Mouse (Mus musculus) urinary bladder, postnatal 10 days (tissue): ENCODE data around the gene Glipr2.
A peak's percentile ranks its signal among the peaks of the same experiment; 100 is the strongest.

Source experiments
- DNase-seq: peaks from one replicate; pipeline ENCODE4 v3.0.0; 2022; ENCODE audit warnings: low spot score

Glipr2 gene

GRCm38 (mm10) chr4:43957292-43957845, at the start of gene Glipr2:
Gene Glipr2 (plus strand): TSS chr4:43957401.
- peak; percentile 47 for DNase-seq

DNA sequence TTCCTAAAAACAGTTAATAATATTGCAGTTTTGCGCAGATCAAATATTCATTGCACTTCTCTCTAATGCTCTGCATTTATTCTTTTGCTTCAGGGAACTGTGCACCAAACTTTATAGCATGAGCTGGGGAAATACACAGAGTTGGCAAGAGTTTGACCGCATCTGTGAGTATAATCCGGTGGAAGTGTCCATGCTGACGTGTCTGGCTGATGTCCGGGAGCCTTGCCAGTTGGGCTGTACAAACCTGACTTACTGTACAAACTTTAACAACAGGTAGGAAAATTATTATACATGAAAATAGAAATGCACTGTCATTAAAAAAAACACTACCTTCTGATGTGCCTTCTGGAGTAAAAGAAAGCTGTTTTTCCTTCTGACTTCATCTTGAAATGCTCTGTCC, 39.0 kb upstream of the Glipr2 start:
- no peak for DNase-seq

DNA sequence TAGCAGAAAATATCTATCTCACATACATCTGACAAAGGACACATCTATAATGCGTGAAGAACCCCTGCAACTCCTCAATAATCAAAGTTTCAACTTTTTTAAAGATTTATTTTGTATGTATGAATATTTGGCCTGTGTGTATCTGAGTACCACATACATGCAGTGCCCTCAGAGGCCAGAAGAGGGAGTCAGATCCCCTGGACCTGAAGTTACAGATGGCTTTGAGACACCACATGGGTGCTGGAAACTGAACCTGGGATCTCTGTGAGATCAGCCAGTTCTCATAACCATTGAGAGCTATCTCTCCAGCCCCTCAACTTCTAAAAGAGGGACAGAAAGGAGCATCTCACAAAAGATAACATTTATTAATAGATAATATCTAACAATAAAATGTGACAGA, 36.6 kb upstream of the Glipr2 start:
- no peak for DNase-seq

DNA sequence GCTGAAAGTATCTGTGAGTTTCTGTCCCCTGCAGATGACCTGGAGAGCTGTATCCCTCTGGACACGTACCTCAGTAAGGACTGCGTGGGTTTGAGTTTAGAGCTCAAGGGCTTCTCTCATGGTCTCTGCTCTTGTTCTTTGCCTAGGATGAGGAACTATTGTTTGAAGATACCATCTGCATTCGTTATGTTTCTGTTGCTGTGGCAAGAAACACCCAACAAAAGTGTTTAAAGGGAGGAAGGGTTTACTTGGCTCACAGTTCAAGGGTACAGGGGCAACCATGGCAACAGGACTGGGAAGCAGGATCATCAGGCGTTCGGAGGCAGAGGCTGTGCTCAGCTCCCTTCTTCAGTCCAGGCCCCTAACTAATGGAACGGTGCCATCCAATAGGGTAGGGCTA, 32.1 kb upstream of the Glipr2 start:
- DNase-seq = no peak

DNA sequence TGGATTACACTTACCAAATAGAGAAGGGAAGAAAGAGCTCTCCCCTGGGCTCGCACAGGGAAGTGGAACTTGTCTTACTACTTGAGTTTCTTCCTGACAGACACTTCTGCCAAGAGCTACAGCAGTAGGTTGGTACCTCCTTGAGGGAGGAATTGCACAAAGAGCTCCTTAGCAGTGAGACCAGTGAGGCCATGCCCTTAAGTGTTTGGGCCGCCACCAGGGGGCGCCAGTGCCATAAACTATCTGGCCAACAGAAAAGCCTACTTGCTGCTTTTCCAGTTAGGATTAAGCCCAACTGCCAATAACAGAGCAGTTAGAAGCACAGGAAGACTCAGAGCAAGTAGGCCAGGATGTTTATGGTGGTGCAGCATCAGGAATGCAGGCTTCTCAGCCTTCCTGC, 31.4 kb upstream of the Glipr2 start:
- peak; percentile 58 for DNase-seq

DNA sequence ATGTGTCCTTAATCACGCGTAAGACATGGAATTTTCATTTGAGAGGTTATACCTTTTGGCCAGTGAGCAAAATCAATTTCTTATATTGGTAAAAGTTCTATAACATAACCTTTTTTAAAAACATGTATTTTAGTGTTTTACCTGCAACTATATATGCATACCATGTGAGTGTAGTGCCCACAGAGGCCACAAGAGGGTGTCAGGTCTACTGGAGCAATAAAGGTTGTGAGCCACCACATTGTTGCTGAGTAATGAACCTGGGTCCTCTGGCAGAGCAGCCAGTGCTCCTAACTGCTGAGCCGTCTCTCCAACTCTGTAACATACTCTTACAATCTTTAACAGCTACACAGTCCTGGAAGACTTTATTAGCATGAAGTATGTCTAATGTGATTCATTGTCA, 29.4 kb upstream of the Glipr2 start:
- DNase-seq = no peak

DNA sequence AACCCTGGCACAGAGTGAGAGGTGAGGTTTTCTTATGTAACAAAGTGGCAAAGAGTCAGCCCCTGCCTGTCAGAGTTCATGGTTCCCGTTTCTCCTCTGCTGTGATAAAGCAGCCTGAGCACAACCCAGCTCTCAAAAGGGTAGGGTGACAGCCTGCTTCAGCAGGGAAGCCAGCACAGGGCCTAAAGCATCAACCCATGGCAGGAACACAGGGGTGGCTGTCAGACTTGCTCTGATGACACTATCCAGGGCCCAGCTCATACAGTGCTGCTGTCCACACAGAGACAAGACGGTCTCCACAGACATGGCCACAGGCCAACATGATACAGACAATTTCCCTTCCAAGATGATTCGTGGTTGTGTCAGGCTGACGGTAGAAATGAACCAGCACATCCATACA, 25.3 kb upstream of the Glipr2 start:
- no peak for DNase-seq

- DNase-seq = no peak
Measured at GRCm38 (mm10) chr4:43936186-43936585, 21.0 kb upstream of the Glipr2 start.

DNA sequence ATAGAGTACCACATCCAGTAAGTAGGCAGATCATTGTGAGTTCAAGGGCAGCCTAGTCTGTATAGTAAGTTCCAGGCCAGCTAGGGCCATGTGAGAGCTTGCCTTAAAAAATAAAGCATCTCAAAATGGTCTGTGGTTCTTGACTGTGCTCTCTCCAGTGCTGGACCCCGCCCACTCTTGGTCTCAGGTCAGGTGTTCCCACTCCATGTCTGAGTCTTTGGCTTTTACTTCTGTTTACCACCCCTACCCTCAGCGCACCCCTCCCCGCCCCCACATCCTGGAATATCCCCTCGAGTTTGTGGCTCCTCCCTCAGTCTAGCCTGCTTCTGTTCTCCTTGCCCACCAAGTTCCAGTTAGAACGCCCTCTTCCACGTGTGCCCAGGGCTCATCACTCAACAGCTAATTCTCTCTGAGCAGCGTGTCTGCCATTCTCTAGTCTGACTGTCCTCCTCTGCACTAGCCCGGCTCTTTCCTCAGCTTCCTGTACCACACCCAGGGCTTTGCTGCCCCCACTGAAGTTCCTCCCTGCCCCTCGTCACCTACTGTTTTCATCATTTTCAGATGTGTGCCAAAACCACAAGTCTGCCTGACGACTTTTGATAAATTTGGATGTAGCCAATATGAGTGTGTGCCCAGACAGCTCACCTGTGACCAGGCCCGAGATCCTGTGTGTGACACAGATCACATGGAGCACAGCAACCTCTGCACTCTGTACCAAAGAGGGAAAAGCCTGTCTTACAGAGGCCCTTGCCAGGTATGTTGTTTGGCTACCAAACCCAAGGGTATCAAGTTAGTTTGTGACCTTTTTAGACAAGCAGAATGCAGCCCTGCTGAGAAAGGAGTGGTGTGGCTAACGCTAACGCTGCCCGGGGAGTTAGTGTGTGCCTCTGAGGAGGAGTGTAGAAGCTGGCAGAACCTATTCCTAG, 20.2 kb upstream of the Glipr2 start:
- no peak for DNase-seq

- no peak for DNase-seq
Measured at GRCm38 (mm10) chr4:43941315-43941714, 15.9 kb upstream of the Glipr2 start.

DNA sequence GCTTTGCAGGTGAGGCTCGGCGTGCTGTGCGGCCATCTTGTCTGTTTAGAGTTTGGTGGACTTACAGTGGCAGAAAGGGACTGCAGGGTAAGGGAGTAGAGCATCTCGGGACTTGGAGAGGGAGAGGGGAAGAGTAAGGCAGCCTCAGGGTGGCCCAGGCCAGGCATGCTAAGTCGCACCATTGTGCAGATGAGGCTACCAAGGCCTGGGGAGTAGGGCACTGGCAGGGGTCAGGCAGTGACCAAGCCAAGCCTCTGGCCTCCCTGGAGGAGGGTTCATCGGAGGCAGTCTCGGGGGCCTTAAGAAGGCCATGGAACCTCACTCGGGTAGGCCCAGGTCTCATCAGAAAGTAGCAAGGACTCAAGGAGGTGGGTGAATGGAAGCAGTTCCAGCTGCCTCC, 14.8 kb upstream of the Glipr2 start:
- DNase-seq = no peak

DNA sequence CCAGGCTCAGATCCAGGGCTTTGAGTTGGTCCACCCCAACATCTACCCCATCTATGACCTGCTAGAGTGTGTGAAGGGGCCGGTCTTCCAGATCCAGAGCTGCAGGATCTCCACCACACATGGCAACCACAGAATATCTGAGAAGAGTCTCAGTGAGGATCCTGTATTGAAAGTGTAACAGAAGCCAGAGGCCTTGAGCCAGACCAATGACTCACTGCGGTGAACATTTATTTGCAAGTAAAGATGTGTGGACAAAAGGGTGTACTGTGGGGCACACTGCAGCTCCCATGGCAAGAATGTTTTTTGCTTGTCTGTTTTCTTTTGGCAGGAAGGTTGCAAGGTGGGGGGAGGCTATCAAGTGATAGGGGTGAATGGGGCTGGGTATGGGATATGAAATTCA, 9.6 kb upstream of the Glipr2 start:
- DNase-seq = no peak

DNA sequence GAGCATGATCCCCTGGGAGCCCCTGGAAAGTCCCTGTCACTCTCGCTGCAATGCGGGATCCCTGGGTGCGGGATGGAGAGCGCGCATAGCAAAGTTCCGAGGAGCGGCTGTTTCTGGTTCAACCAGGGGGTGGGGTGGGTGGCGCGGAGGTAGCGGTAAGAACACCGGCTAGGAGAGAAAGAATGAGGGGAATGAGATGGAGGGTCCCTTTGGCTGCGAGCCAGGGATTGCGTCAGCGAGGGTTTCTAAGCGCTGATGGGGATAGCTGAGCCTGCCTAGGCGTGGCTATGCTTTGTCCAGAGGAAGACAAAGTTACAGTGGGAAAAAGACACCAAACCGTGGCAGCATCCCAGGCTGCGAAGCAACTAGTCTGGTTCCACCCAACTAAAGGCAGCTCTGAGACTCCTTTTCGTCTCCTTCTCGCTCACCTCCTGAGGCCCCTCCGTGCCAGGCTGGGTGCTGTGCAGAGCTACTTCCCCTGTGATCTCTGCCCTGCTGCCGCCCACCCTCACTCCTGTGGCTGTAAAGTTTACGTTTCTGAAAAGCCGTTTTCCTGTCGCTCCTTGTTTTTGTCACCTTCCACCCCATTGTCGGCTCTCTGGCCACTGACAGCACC, 753 bp downstream of the Glipr2 start:
- DNase-seq = no peak

DNA sequence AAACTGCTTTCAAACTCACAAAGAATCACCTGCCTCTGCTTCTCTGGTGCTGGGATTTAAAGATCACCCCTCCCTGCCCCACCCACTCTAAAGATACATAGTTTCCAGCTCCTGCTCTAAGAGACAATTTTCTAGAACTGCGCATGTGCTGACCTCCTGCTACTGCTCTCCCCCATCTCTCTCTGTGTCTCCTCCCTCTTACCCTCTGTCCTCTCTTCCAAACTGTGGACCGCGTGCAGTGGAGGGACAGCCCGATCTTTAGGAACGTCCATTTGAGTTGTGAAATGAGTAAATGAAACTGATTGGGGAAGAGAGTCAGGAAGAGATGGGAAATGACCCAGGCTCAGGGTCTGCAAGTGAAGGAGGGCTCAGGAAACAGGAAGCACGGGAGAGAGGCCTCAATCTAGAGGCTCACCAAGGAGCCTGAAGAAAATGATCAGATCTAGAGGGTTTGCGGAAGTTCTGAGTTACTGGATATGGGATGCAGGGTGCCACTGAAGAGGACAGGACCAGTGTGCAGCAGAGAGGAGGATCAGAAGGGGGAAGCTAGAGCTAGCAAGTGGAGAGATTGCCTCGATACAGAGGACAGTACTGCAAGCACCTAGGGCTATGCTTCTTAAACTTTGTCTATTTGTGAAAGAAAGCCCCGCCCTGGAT, 2.5 kb downstream of the Glipr2 start:
- DNase-seq = no peak

- no peak for DNase-seq
Measured at GRCm38 (mm10) chr4:43960207-43960606, 3.0 kb downstream of the Glipr2 start.

DNA sequence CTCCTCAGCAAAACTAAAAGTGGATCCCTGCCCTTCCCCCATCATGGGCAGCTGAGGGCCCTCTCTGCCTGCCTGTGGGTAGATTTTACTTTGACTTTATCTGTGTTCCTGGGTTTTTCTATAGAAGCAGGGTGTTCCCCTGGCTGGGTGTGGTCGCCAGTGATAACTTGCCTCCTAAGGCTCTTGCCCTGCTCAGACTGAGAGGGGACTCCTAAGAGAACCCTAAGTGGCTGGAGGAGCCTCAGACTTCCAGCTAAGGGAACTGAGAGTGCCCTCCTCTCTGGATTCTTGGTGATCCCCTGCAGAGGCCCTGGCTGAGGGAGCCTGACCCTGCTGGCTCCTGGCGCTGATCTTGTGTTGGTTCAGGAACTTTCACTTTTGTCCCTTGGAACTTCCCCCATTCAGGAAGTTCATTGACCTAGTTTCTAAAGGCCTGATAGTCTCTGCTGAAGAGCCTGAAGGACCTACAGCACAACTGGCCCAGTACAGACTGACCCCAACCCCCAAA, 7.2 kb downstream of the Glipr2 start:
- DNase-seq = no peak

- no peak for DNase-seq
Measured at GRCm38 (mm10) chr4:43964951-43965684, 7.9 kb downstream of the Glipr2 start.

GRCm38 (mm10) chr4:43965856-43966535, 8.8 kb downstream of the Glipr2 start:
- no peak for DNase-seq

GRCm38 (mm10) chr4:43968650-43969049, 11.4 kb downstream of the Glipr2 start:
- no peak for DNase-seq

DNA sequence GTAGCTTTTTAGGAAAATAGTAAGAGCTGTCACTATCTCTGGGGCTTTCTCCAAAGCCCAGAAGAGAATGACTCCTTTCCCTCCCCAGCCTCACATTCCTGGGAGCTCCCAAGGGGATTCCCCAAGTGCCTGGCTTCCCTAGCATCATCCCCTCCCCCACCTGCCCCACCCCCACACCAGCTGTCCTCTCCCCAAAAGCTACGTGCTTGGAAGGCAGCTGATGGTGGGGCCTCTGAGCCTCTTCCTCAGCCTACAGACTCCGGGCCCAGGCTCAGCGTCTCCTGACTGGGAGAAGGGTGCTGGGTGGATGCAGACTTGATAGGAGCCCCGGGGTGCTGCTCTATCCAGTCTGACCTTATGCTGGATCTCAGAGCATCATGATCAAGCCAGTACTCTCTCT, 12.2 kb downstream of the Glipr2 start:
- no peak for DNase-seq
